Mouse (Mus musculus): ENCODE measurements around the gene Adarb1.

GRCm38 (mm10) chr10:77383045-77383444, 35.0 kb downstream of the Adarb1 start:
- TF ChIP-seq HCFC1 (IDR thresholded peaks at IDR 0.05; ENCODE audit: borderline replicate concordance, insufficient read depth, low read length) (no peak), CHD2 (IDR thresholded peaks at IDR 0.05; ENCODE audit: low read depth, low read length) (no peak), ZC3H11A (IDR thresholded peaks at IDR 0.05; ENCODE audit: borderline replicate concordance, low read depth, low read length) (no peak), MAFK (IDR thresholded peaks at IDR 0.05; ENCODE audit: insufficient read depth, low read depth, low read length) (no peak), ZNF384 (IDR thresholded peaks at IDR 0.05; ENCODE audit: low read depth, low read length) (no peak)

All from ES-E14 (cell line).